Comparison of ENCODE assay signal across 12 mouse cellular contexts in genomic region chr16:38702316-38702715, GRCm38 (mm10). TPM values are rescaled to one million over a fixed set of nuclear protein-coding genes. Genes with fewer than 3 reads are reported as not detected.
DNase-seq lines count a peak whose midpoint lies in the region; ATAC-seq lines count a peak whose summit lies in the region.
"Had no signal": no experiment of that assay in that cellular context is flagged by ENCODE, and none has a peak within 500 bp of the region (broad histone marks: within the 10 kb centered on the region; RNA-seq: fewer than 3 reads in every experiment).

No protein-coding gene starts in this region.

- WGBS in heart, embryonic 13.5 days: 56% methylated on average over 3 of the region's 3 CpGs
- 76% methylated on average over 3 of the region's 3 CpGs for WGBS in lung, embryonic 16.5 days
- 81% methylated on average over 3 of the region's 3 CpGs for WGBS in hindbrain, embryonic 11.5 days
- WGBS in midbrain, embryonic 13.5 days: 86% methylated on average over 3 of the region's 3 CpGs

- intact Hi-C loops in heart, postnatal 36 days (cut with DNase I): no loop called here

- DNase-seq in heart, postnatal 36 days: no peak
- no peak for DNase-seq in lung, postnatal 10 days
- no peak for DNase-seq in hindbrain, embryonic 11.5 days (ENCODE audit: low spot score)
- no peak for DNase-seq in layer of hippocampus, adult 18-20 months (ENCODE audit: low spot score in 2 of 2)
- DNase-seq: adrenal gland, postnatal 10 days; kidney, postnatal 36 days; thymus, adult 2 months had no signal

- H3K9ac ChIP-seq in heart, embryonic 13.5 days: peak overlapping the region; percentile 41
- no peak overlapping the region for H3K9ac ChIP-seq in lung, embryonic 16.5 days (ENCODE audit: low read length)
- no peak overlapping the region for H3K9ac ChIP-seq in hindbrain, embryonic 11.5 days (ENCODE audit: low read depth, low read length)
- no peak overlapping the region for H3K9ac ChIP-seq in midbrain, embryonic 13.5 days (replicated peaks)
- H3K9ac ChIP-seq: liver, embryonic 15.5 days had no signal

- no peaks in the 10 kb centered on the region for H3K27me3 ChIP-seq in heart, embryonic 13.5 days (replicated peaks)
- H3K27me3 ChIP-seq in lung, embryonic 16.5 days (ENCODE audit: control insufficient read depth, insufficient read depth, low read depth, low read length): no peaks in the 10 kb centered on the region
- H3K27me3 ChIP-seq in hindbrain, embryonic 11.5 days (ENCODE audit: control insufficient read depth, insufficient read depth, low read length): no peaks in the 10 kb centered on the region
- no peaks in the 10 kb centered on the region for H3K27me3 ChIP-seq in midbrain, embryonic 13.5 days

- no peaks in the 10 kb centered on the region for H3K9me3 ChIP-seq in heart, embryonic 13.5 days
- H3K9me3 ChIP-seq in lung, embryonic 16.5 days (ENCODE audit: control insufficient read depth, low read length): no peaks in the 10 kb centered on the region
- H3K9me3 ChIP-seq in hindbrain, embryonic 11.5 days (ENCODE audit: control insufficient read depth, low read length): no peaks in the 10 kb centered on the region
- H3K9me3 ChIP-seq in midbrain, embryonic 13.5 days: no peaks in the 10 kb centered on the region
- H3K9me3 ChIP-seq: liver, embryonic 15.5 days had no signal

- ATAC-seq in heart, embryonic 13.5 days (ENCODE audit: extremely low read depth, insufficient number of reproducible peaks, low FRiP score, low TSS enrichment): no peak
- no peak for ATAC-seq in lung, embryonic 16.5 days (ENCODE audit: low read depth)
- ATAC-seq in hindbrain, embryonic 11.5 days (ENCODE audit: low FRiP score): peak; percentile 13; the same call in 1 of the 2 replicates
- peak; percentile 18; the same call in 1 of the 2 replicates for ATAC-seq in midbrain, embryonic 13.5 days
- ATAC-seq: Patski had no signal

- H3K4me1 ChIP-seq in heart, embryonic 13.5 days: peaks cover 91% of the 10 kb centered on the region
- H3K4me1 ChIP-seq in lung, embryonic 16.5 days (replicated peaks; ENCODE audit: control insufficient read depth, insufficient read depth, low read length): peaks cover 30% of the 10 kb centered on the region
- no peaks in the 10 kb centered on the region for H3K4me1 ChIP-seq in hindbrain, embryonic 11.5 days (replicated peaks; ENCODE audit: control insufficient read depth, insufficient read depth, low read length)
- H3K4me1 ChIP-seq in midbrain, embryonic 13.5 days (replicated peaks): peaks cover 12% of the 10 kb centered on the region

- H3K4me3 ChIP-seq in heart, embryonic 13.5 days: peak overlapping the region; percentile 3; the same call in 1 of the 2 replicates
- no peak overlapping the region for H3K4me3 ChIP-seq in lung, embryonic 16.5 days (ENCODE audit: low read length)
- H3K4me3 ChIP-seq in hindbrain, embryonic 11.5 days (ENCODE audit: low read depth, low read length): no peak overlapping the region
- H3K4me3 ChIP-seq in midbrain, embryonic 13.5 days (replicated peaks): no peak overlapping the region
- H3K4me3 ChIP-seq: liver, embryonic 15.5 days had no signal

- H3K27ac ChIP-seq in heart, embryonic 13.5 days (replicated peaks): peak overlapping the region; percentile 84
- H3K27ac ChIP-seq in lung, embryonic 16.5 days (ENCODE audit: low read length): no peak overlapping the region
- H3K27ac ChIP-seq in hindbrain, embryonic 11.5 days (ENCODE audit: low read depth, low read length): no peak overlapping the region
- peak overlapping the region; percentile 14; the same call in 1 of the 2 replicates for H3K27ac ChIP-seq in midbrain, embryonic 13.5 days
- H3K27ac ChIP-seq: liver, embryonic 15.5 days had no signal

- peaks cover 33% of the 10 kb centered on the region for H3K36me3 ChIP-seq in heart, embryonic 13.5 days
- H3K36me3 ChIP-seq in lung, embryonic 16.5 days (ENCODE audit: control insufficient read depth, insufficient read depth, low read length): no peaks in the 10 kb centered on the region; the same call in 1 of the 2 replicates
- no peaks in the 10 kb centered on the region for H3K36me3 ChIP-seq in hindbrain, embryonic 11.5 days (ENCODE audit: control insufficient read depth, insufficient read depth, low read length)
- H3K36me3 ChIP-seq in midbrain, embryonic 13.5 days: no peaks in the 10 kb centered on the region
- H3K36me3 ChIP-seq: liver, embryonic 15.5 days had no signal

- H3K4me2 ChIP-seq in heart, embryonic 13.5 days: peak overlapping the region; percentile 43
- peak overlapping the region; percentile 8; the same call in 1 of the 2 replicates for H3K4me2 ChIP-seq in lung, embryonic 16.5 days (ENCODE audit: low read depth, low read length)
- no peak overlapping the region for H3K4me2 ChIP-seq in hindbrain, embryonic 11.5 days (replicated peaks; ENCODE audit: low read depth, low read length)
- no peak overlapping the region for H3K4me2 ChIP-seq in midbrain, embryonic 13.5 days (replicated peaks)
- H3K4me2 ChIP-seq: liver, embryonic 15.5 days had no signal

RNA-seq across cellular contexts. Expression of gene Arhgap31, which starts 10.8 kb away (rescaled TPM):
- 26.2 and 27.9 TPM in 2 replicates for polyA plus RNA-seq in heart, embryonic 13.5 days (2015; fragmentation: Nextera tagmentation; extraction: Ambion mirVana)
- total RNA-seq in heart, postnatal 36 days (2021): 10 to 100 TPM; 37.4 to 43.5 TPM
- 21.5 and 23.9 TPM in 2 replicates for polyA plus RNA-seq in lung, embryonic 16.5 days (2015; fragmentation: Nextera tagmentation; extraction: Ambion mirVana)
- 7.3 and 9.0 TPM in 2 replicates for polyA plus RNA-seq in hindbrain, embryonic 11.5 days (2014; fragmentation: Nextera tagmentation; extraction: Ambion mirVana)
- polyA plus RNA-seq in midbrain, embryonic 13.5 days (2015; fragmentation: Nextera tagmentation; extraction: Ambion mirVana): 3.6 and 4.6 TPM in 2 replicates
- 10 to 100 TPM; 18.0 to 19.5 TPM for total RNA-seq in layer of hippocampus, adult 18-20 months (2021)

RNA-seq across cellular contexts. Expression of gene B4galt4, which starts 39.7 kb away (rescaled TPM):
- polyA plus RNA-seq in heart, embryonic 13.5 days (2015; fragmentation: Nextera tagmentation; extraction: Ambion mirVana): 26.9 and 27.3 TPM in 2 replicates
- total RNA-seq in heart, postnatal 36 days (2021): 10 to 100 TPM; 10.1 to 11.9 TPM
- polyA plus RNA-seq in lung, embryonic 16.5 days (2015; fragmentation: Nextera tagmentation; extraction: Ambion mirVana): 34.7 and 38.1 TPM in 2 replicates
- polyA plus RNA-seq in hindbrain, embryonic 11.5 days (2014; fragmentation: Nextera tagmentation; extraction: Ambion mirVana): 26.4 and 31.1 TPM in 2 replicates
- 23.7 and 24.9 TPM in 2 replicates for polyA plus RNA-seq in midbrain, embryonic 13.5 days (2015; fragmentation: Nextera tagmentation; extraction: Ambion mirVana)
- 10 to 100 TPM; 35.1 to 35.7 TPM for total RNA-seq in layer of hippocampus, adult 18-20 months (2021)

Comparison
In these comparisons a context has a peak if more than half of its experiments do, and no peak if none do; other contexts are left out.
1. ATAC-seq: peak in hindbrain, embryonic 11.5 days (single experiment) and midbrain, embryonic 13.5 days (single experiment); none in heart, embryonic 13.5 days (single experiment) and lung, embryonic 16.5 days (single experiment).
2. H3K27ac ChIP-seq: peak in heart, embryonic 13.5 days (single experiment) and midbrain, embryonic 13.5 days (single experiment); none in lung, embryonic 16.5 days (single experiment) and hindbrain, embryonic 11.5 days (single experiment).
3. H3K4me2 ChIP-seq: peak in heart, embryonic 13.5 days (single experiment) and lung, embryonic 16.5 days (single experiment); none in hindbrain, embryonic 11.5 days (single experiment) and midbrain, embryonic 13.5 days (single experiment).